Mouse (Mus musculus): ENCODE measurements around the gene Mif. TPM values are rescaled to one million over a fixed set of nuclear protein-coding genes. Genes with fewer than 3 reads are reported as not detected.
A peak's percentile ranks its signal among the peaks of the same experiment; 100 is the strongest.

Gene Mif
- total and polyA plus RNA-seq, 3 experiments, result 1,217 to 2,151 (median 2,072) TPM

DNA sequence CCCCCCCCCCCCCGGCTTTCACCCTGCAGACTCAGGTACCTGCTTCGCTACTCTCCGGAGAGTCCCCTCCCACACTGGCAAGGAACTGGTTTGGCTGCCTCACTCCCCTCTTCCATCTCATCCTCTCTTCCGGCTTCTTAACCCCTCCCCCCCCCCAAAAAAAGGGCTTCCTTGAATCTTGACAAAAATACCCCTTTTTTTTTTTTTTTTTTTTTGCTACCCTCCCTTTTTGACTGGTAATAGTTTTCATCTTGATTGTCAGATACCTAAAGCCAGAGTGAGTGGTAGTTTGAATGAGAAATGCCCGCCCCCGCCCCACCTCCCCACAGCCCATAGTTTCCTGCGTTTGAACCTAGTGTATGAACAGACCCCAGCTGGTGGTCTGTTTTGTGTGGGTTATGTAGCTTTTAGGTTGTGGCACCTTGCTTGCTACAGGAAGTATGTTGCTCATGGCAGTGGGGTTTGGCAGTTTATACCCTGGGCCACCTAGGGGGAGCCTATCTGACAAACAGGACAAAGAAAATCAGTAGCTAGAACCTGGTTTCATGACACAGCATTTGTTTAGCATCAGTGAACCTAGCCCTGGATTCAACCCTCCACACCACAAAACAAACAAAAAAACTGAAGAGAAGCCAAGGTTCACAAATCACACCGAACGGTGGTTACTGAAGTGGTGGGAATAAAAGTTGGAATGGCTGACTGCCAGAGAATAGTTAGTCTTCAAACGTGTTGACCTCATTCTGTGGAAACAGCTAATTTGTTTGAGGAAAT lies 24.1 kb downstream of the Mif start:
- Histone ChIP-seq H3K4me3 (replicated peaks in 1 of 3; ENCODE audit: low read depth in 2 of 3, low read length in 2 of 3, poor library complexity in 1 of 3) (peak overlapping the region; percentile 40 to 73 (median 64)), H3K4me1 (ENCODE audit: control insufficient read depth in 1 of 2, insufficient read depth in 2 of 2) (peaks cover 3 to 27% of the 10 kb centered on the region in 2 experiments; a peak in 2 of 4 replicates), H3K9ac (ENCODE audit: insufficient read depth, low read depth) (peak overlapping the region; percentile 83), H3K36me3 (replicated peaks in 1 of 2; ENCODE audit: control insufficient read depth in 1 of 2, insufficient read depth in 1 of 2, low read length in 1 of 2) (peaks cover 0 to 2% of the 10 kb centered on the region in 2 experiments), H3K9me3 (replicated peaks; ENCODE audit: low read length) (no peaks in the 10 kb centered on the region), H3K27me3 (replicated peaks) (no peaks in the 10 kb centered on the region), H3K27ac (ENCODE audit: insufficient read depth, low read depth) (peak overlapping the region; percentile 90), H3K4me2 (ENCODE audit: insufficient read depth, low read depth, poor library complexity, severe bottlenecking) (peak overlapping the region; percentile 95), H3K79me2 (replicated peaks; ENCODE audit: control insufficient read depth, extremely low read depth, insufficient read depth, poor library complexity, severe bottlenecking) (no peaks in the 10 kb centered on the region)
- TF ChIP-seq SIN3A (IDR thresholded peaks at IDR 0.05; ENCODE audit: low read length), result peak; percentile 47
- TF ChIP-seq NELFE (IDR thresholded peaks at IDR 0.05; ENCODE audit: low read depth, low read length), result 0 out of 2 replicates have a peak, but pooled peaks have one; percentile 48
- no peak for TF ChIP-seq JUN (IDR thresholded peaks at IDR 0.05; ENCODE audit: insufficient read depth, low read depth, low read length)
- peak; percentile 27; the same call in 1 of the 2 replicates for TF ChIP-seq IRF4 (IDR thresholded peaks at IDR 0.05; ENCODE audit: low read depth, low read length)
- TF ChIP-seq MAFK (IDR thresholded peaks at IDR 0.05; ENCODE audit: insufficient replicate concordance, low read length), result peak; percentile 56; the same call in 1 of the 2 replicates
- TF ChIP-seq ZNF384 (IDR thresholded peaks at IDR 0.05; ENCODE audit: low read depth, low read length), result peak; percentile 89
- no peak for TF ChIP-seq ZKSCAN1 (IDR thresholded peaks at IDR 0.05; ENCODE audit: borderline replicate concordance, low read depth, low read length)
- TF ChIP-seq USF1 (IDR thresholded peaks at IDR 0.05; ENCODE audit: low read depth, low read length), result no peak
- TF ChIP-seq MAZ (IDR thresholded peaks at IDR 0.05; ENCODE audit: low read depth, low read length), result no peak
- no peak for TF ChIP-seq USF2 (conservative IDR thresholded peaks at IDR 0.05; ENCODE audit: low read depth, low read length)
- TF ChIP-seq TBP (conservative IDR thresholded peaks at IDR 0.05; ENCODE audit: low read depth, low read length), result 0 out of 2 replicates have a peak, but pooled peaks have one; percentile 14
- peak; percentile 34 for TF ChIP-seq MEF2A (IDR thresholded peaks at IDR 0.05; ENCODE audit: borderline replicate concordance, low read depth, low read length)
- 0 out of 2 replicates have a peak, but pooled peaks have one; percentile 26 for TF ChIP-seq HCFC1 (IDR thresholded peaks at IDR 0.05; ENCODE audit: low read depth, low read length)
- no peak; the same call in 1 of the 2 replicates for TF ChIP-seq POLR2A (IDR thresholded peaks at IDR 0.05; ENCODE audit: low read depth, low read length)
- no peak for TF ChIP-seq ZC3H11A (IDR thresholded peaks at IDR 0.05; ENCODE audit: low read depth, low read length)
- TF ChIP-seq ETS1 (conservative IDR thresholded peaks at IDR 0.05; ENCODE audit: low read depth, low read length), result peak; percentile 43; the same call in 1 of the 2 replicates
- peak; percentile 57; the same call in 1 of the 2 replicates for TF ChIP-seq ELF1 (IDR thresholded peaks at IDR 0.05; ENCODE audit: low read depth, low read length)
- TF ChIP-seq CTCF (conservative IDR thresholded peaks at IDR 0.05 in 1 of 2, IDR thresholded peaks at IDR 0.05 in 1 of 2; ENCODE audit: low read depth in 2 of 2, low read length in 2 of 2), result peak in 1 of 2 experiments; percentile 49; a peak in 2 of 4 replicates
- no peak for TF ChIP-seq POLR2AphosphoS2 (IDR thresholded peaks at IDR 0.05; ENCODE audit: low read depth, low read length)
- peak; percentile 44 for TF ChIP-seq MXI1 (IDR thresholded peaks at IDR 0.05; ENCODE audit: low read depth, low read length)
- no peak for TF ChIP-seq CHD1 (IDR thresholded peaks at IDR 0.05; ENCODE audit: low read depth, low read length)
- in situ Hi-C loops (cut with MboI; ENCODE audit: low pct_ligation_motif_present, low pct_unique_long_range_greater_than_20kb, low sequenced_read_pairs) (loop anchor here (10.0 kb wide), 1 partner anchor 251 kb away; the partner anchor contains the start of gene Ggt5), dilution Hi-C loops (cut with MboI; ENCODE audit: extremely low pct_ligation_motif_present, extremely low pct_unique_long_range_greater_than_20kb, low sequenced_read_pairs) (no loop called here)
- peak; percentile 70 for DNase-seq (ENCODE audit: extremely low read depth)
